Mouse (Mus musculus): ENCODE measurements around the gene Sptssb. TPM values are rescaled to one million over a fixed set of nuclear protein-coding genes. Genes with fewer than 3 reads are reported as not detected.

Gene Sptssb
- polyA plus RNA-seq, 1 experiment from 2014 or later = 0.38 TPM

- H3K4me2 ChIP-seq = no peak overlapping the region
- no peaks in the 10 kb centered on the region for H3K27me3 ChIP-seq
- 37% methylated on average over 3 of the region's 3 CpGs for WGBS
- no peaks in the 10 kb centered on the region for H3K36me3 ChIP-seq
- H3K9me3 ChIP-seq = no peaks in the 10 kb centered on the region
- H3K9ac ChIP-seq = no peak overlapping the region
- H3K4me1 ChIP-seq = no peaks in the 10 kb centered on the region
- H3K27ac ChIP-seq = no peak overlapping the region
- no peak overlapping the region for H3K4me3 ChIP-seq
- ATAC-seq (ENCODE audit: insufficient number of reproducible peaks, low FRiP score, low TSS enrichment, low read depth) = no peak
These were observed 39.9 kb downstream of the Sptssb start for GRCm38 (mm10) chr3:69819851-69820200.

- H3K27ac ChIP-seq = no peak overlapping the region
- H3K36me3 ChIP-seq = no peaks in the 10 kb centered on the region
- no peaks in the 10 kb centered on the region for H3K4me1 ChIP-seq
- WGBS = 72% methylated on average over 7 of the region's 7 CpGs
- no peak overlapping the region for H3K9ac ChIP-seq
- no peaks in the 10 kb centered on the region for H3K27me3 ChIP-seq
- H3K4me3 ChIP-seq = no peak overlapping the region
- H3K4me2 ChIP-seq = no peak overlapping the region
- no peaks in the 10 kb centered on the region for H3K9me3 ChIP-seq
- no peak for ATAC-seq (ENCODE audit: insufficient number of reproducible peaks, low FRiP score, low TSS enrichment, low read depth)
These were observed 40.4 kb downstream of the Sptssb start for GRCm38 (mm10) chr3:69819146-69819850.

DNA sequence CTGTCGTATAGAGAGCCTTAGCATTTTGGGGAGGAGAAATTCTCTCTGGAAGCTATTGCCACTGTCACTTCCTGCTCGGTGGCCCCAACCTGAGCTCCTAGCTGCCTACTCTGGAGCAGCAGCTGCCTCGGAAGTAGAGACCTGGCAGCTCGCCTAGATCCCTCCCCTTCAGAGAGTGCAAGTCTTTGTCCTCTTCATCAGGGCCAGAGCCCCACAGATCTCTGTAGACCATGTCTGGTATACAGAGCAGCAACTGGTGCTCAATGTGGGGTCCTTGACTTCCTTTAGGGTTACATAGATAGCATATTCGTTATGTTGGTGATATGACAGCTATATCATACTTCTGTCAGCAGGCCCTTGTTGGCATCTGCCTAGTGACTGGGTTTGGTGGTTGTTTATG is 41.3 kb downstream of the Sptssb start:
- Histone ChIP-seq H3K4me2 (no peak overlapping the region), H3K27ac (no peak overlapping the region), H3K36me3 (no peaks in the 10 kb centered on the region), H3K9me3 (no peaks in the 10 kb centered on the region), H3K4me1 (no peaks in the 10 kb centered on the region), H3K9ac (no peak overlapping the region), H3K4me3 (no peak overlapping the region), H3K27me3 (no peaks in the 10 kb centered on the region)
- ATAC-seq (ENCODE audit: insufficient number of reproducible peaks, low FRiP score, low TSS enrichment, low read depth) = no peak
- 61% methylated on average over 5 of the region's 5 CpGs for WGBS

GRCm38 (mm10) chr3:69816547-69816946 is 43.2 kb downstream of the Sptssb start:
- no peaks in the 10 kb centered on the region for H3K9me3 ChIP-seq
- no peak overlapping the region for H3K27ac ChIP-seq
- no peak overlapping the region for H3K4me2 ChIP-seq
- 74% methylated on average over 2 of the region's 2 CpGs for WGBS
- ATAC-seq (ENCODE audit: insufficient number of reproducible peaks, low FRiP score, low TSS enrichment, low read depth) = no peak
- no peak overlapping the region for H3K9ac ChIP-seq
- no peaks in the 10 kb centered on the region for H3K27me3 ChIP-seq
- H3K4me3 ChIP-seq = no peak overlapping the region
- no peaks in the 10 kb centered on the region for H3K4me1 ChIP-seq
- H3K36me3 ChIP-seq = no peaks in the 10 kb centered on the region

- Histone ChIP-seq H3K36me3 (no peaks in the 10 kb centered on the region), H3K4me3 (no peak overlapping the region), H3K4me2 (no peak overlapping the region), H3K27ac (no peak overlapping the region), H3K4me1 (no peaks in the 10 kb centered on the region), H3K27me3 (no peaks in the 10 kb centered on the region), H3K9me3 (no peaks in the 10 kb centered on the region), H3K9ac (no peak overlapping the region)
- WGBS = 48% methylated on average over 11 of the region's 11 CpGs
- no peak for ATAC-seq (ENCODE audit: insufficient number of reproducible peaks, low FRiP score, low TSS enrichment, low read depth)
These were observed 46.6 kb downstream of the Sptssb start for GRCm38 (mm10) chr3:69813005-69813695.

DNA sequence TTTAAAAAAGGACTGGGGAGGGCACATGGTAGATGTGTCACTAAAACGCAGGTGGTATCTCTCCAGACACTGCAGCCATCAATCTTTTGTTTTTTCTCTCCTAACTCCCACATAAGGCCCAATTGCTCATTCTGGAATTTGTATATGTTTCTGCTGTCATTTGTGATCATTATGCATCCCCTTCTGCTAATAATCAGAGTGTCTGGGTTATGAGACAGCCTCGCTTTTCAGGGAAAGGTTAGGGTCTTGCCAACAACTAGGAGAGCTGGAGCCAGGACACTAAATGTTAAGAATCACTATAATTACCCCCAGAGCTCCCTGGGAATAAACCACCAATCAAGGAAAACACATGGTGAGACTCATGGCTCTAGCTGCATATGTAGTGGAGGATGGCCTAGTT is 47.3 kb downstream of the Sptssb start:
- H3K27me3 ChIP-seq = no peaks in the 10 kb centered on the region

GRCm38 (mm10) chr3:69808479-69808878 is 51.3 kb downstream of the Sptssb start:
- no peak for ATAC-seq (ENCODE audit: insufficient number of reproducible peaks, low FRiP score, low TSS enrichment, low read depth)

More for the DNA sequence above, 47.3 kb downstream of the Sptssb start:
- Histone ChIP-seq H3K4me2 (no peak overlapping the region), H3K4me1 (no peaks in the 10 kb centered on the region), H3K27ac (no peak overlapping the region), H3K4me3 (no peak overlapping the region), H3K9ac (no peak overlapping the region), H3K36me3 (no peaks in the 10 kb centered on the region), H3K9me3 (no peaks in the 10 kb centered on the region)
- WGBS = 58% methylated on average over 2 of the region's 2 CpGs
- ATAC-seq (ENCODE audit: insufficient number of reproducible peaks, low FRiP score, low TSS enrichment, low read depth) = no peak

GRCm38 (mm10) chr3:69803137-69803536 is 56.6 kb downstream of the Sptssb start:
- Histone ChIP-seq H3K27me3 (no peaks in the 10 kb centered on the region), H3K9me3 (no peaks in the 10 kb centered on the region), H3K9ac (no peak overlapping the region), H3K36me3 (no peaks in the 10 kb centered on the region), H3K4me2 (no peak overlapping the region), H3K4me3 (no peak overlapping the region), H3K4me1 (no peaks in the 10 kb centered on the region), H3K27ac (no peak overlapping the region)
- 80% methylated on average over 1 of the region's 1 CpGs for WGBS
- ATAC-seq (ENCODE audit: insufficient number of reproducible peaks, low FRiP score, low TSS enrichment, low read depth) = no peak

More at GRCm38 (mm10) chr3:69808479-69808878, 51.3 kb downstream of the Sptssb start:
- H3K9ac ChIP-seq = no peak overlapping the region
- 67% methylated on average over 7 of the region's 7 CpGs for WGBS
- H3K27ac ChIP-seq = no peak overlapping the region
- H3K27me3 ChIP-seq = no peaks in the 10 kb centered on the region
- H3K4me2 ChIP-seq = no peak overlapping the region
- no peaks in the 10 kb centered on the region for H3K4me1 ChIP-seq
- H3K4me3 ChIP-seq = no peak overlapping the region
- no peaks in the 10 kb centered on the region for H3K36me3 ChIP-seq
- no peaks in the 10 kb centered on the region for H3K9me3 ChIP-seq

DNA sequence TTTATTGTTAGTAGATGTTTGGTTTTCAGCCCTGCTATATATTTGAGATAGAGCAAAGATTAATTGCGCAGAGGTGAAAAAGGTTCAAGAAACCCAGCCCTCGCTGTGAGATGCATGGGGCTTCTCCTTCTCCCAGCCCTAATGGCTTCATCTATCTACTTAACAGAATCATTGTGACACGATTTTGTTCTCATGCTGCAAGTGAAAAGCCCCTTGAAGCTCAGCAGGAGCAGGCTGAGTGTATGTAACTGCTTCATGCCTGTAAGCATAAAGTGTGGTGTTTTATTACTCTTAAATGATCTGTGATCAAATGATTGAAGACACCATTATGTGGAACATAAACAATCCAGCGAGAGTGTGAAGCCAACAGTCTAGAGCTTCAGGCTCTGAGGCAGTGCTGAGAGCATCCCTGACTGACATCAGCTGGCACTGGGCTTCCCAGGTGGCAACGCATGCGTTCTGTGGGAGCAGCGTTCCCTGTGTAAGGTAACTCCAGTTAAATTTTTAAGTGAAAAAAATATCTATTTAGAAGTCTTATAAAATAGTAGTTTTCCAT is 58.8 kb downstream of the Sptssb start:
- Histone ChIP-seq H3K27me3 (no peaks in the 10 kb centered on the region), H3K4me2 (no peak overlapping the region), H3K36me3 (no peaks in the 10 kb centered on the region), H3K9me3 (no peaks in the 10 kb centered on the region), H3K4me1 (no peaks in the 10 kb centered on the region), H3K4me3 (no peak overlapping the region), H3K9ac (no peak overlapping the region), H3K27ac (no peak overlapping the region)
- ATAC-seq (ENCODE audit: insufficient number of reproducible peaks, low FRiP score, low TSS enrichment, low read depth) = no peak
- WGBS = 48% methylated on average over 7 of the region's 7 CpGs

- H3K9ac ChIP-seq = no peak overlapping the region
- no peak for ATAC-seq (ENCODE audit: insufficient number of reproducible peaks, low FRiP score, low TSS enrichment, low read depth)
- WGBS = 76% methylated on average over 1 of the region's 1 CpGs
These were observed 60.6 kb downstream of the Sptssb start for GRCm38 (mm10) chr3:69799096-69799495.

DNA sequence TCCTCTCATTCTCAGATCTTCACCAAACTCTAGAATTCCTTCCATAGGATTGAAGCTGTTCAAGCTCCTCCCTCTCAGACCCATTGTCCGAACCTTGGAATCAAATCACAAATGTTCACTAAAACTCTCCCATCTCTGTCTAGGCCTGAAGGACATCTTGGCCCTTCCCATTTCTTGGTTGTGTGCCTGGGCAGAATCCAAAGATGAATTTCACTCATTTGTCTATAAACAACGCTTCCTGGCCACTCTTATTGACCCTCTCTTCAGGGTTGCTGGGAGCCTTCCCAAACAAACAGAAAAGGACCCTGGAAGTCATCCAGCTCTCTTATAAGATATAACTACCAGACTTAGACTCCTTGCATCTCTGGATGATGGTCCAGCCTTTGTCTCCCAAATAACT is 61.8 kb downstream of the Sptssb start:
- Histone ChIP-seq H3K9me3 (no peaks in the 10 kb centered on the region), H3K27me3 (no peaks in the 10 kb centered on the region), H3K9ac (no peak overlapping the region), H3K36me3 (no peaks in the 10 kb centered on the region), H3K4me3 (no peak overlapping the region), H3K4me1 (no peaks in the 10 kb centered on the region), H3K4me2 (no peak overlapping the region), H3K27ac (no peak overlapping the region)
- ATAC-seq (ENCODE audit: insufficient number of reproducible peaks, low FRiP score, low TSS enrichment, low read depth) = no peak
- WGBS = 81% methylated on average over 2 of the region's 2 CpGs

More at GRCm38 (mm10) chr3:69799096-69799495, 60.6 kb downstream of the Sptssb start:
- Histone ChIP-seq H3K4me2 (no peak overlapping the region), H3K27ac (no peak overlapping the region), H3K36me3 (no peaks in the 10 kb centered on the region), H3K4me1 (no peaks in the 10 kb centered on the region), H3K4me3 (no peak overlapping the region), H3K27me3 (no peaks in the 10 kb centered on the region), H3K9me3 (no peaks in the 10 kb centered on the region)

GRCm38 (mm10) chr3:69797533-69797932 is 62.2 kb downstream of the Sptssb start:
- ATAC-seq (ENCODE audit: insufficient number of reproducible peaks, low FRiP score, low TSS enrichment, low read depth) = no peak
- 59% methylated on average over 4 of the region's 4 CpGs for WGBS
- Histone ChIP-seq H3K27me3 (no peaks in the 10 kb centered on the region), H3K9ac (no peak overlapping the region), H3K27ac (no peak overlapping the region), H3K4me2 (no peak overlapping the region), H3K4me1 (no peaks in the 10 kb centered on the region), H3K9me3 (no peaks in the 10 kb centered on the region), H3K36me3 (no peaks in the 10 kb centered on the region), H3K4me3 (no peak overlapping the region)
